In genomic region chr13:104805681-104806080, GRCm38 (mm10) we compare ENCODE assay signal across 8 mouse cellular contexts. TPM values are rescaled to one million over a fixed set of nuclear protein-coding genes. Genes with fewer than 3 reads are reported as not detected.
DNase-seq lines count a peak whose midpoint lies in the region; ATAC-seq lines count a peak whose summit lies in the region.

No protein-coding gene starts in this region.

- no peak overlapping the region for H3K4me3 ChIP-seq in kidney, embryonic 16.5 days (ENCODE audit: low read length)

- ATAC-seq in kidney, embryonic 16.5 days (ENCODE audit: low FRiP score, low TSS enrichment) = no peak
- peak; percentile 58 to 59; a peak in 3 of 4 replicates for ATAC-seq in hematopoietic stem cell, adult 5-6 weeks (replicated peaks in 1 of 2; ENCODE audit: insufficient read depth in 1 of 2, low FRiP score in 2 of 2, low TSS enrichment in 1 of 2, low read depth in 1 of 2, poor library complexity in 2 of 2, severe bottlenecking in 2 of 2)

- peak; percentile 53 for DNase-seq in kidney, adult 9 months
- DNase-seq in A20 (ENCODE audit: low read depth, low spot score) = peak; percentile 59
- peak; percentile 75 for DNase-seq in ES-CJ7 (ENCODE audit: low read depth, low spot score)
- no peak for DNase-seq in urinary bladder, postnatal 10 days (ENCODE audit: low spot score)
- no peak for DNase-seq in testis, postnatal 14 days (ENCODE audit: low spot score)
- DNase-seq in left cerebral cortex, adult 11 months (ENCODE audit: low spot score) = no peak

- no peaks in the 10 kb centered on the region for H3K27me3 ChIP-seq in kidney, embryonic 16.5 days (ENCODE audit: insufficient read depth, low read length)

- no peaks in the 10 kb centered on the region for H3K4me1 ChIP-seq in kidney, embryonic 16.5 days (ENCODE audit: insufficient read depth, low read length)

- H3K4me2 ChIP-seq in kidney, embryonic 16.5 days (replicated peaks; ENCODE audit: low read depth, low read length) = no peak overlapping the region

- H3K9ac ChIP-seq in kidney, embryonic 16.5 days (replicated peaks; ENCODE audit: low read length) = no peak overlapping the region

- peaks cover 14% of the 10 kb centered on the region; the same call in 1 of the 2 replicates for H3K36me3 ChIP-seq in kidney, embryonic 16.5 days (ENCODE audit: insufficient read depth, low read length)

- H3K9me3 ChIP-seq in kidney, embryonic 16.5 days (ENCODE audit: low read length) = no peaks in the 10 kb centered on the region

- 54% methylated on average over 3 of the region's 3 CpGs for WGBS in kidney, embryonic 16.5 days

- H3K27ac ChIP-seq in kidney, embryonic 16.5 days (ENCODE audit: low read length) = no peak overlapping the region

RNA-seq across cellular contexts. Expression of gene Cwc27, which starts 11.3 kb away (rescaled TPM):
- polyA plus RNA-seq in kidney, embryonic 16.5 days (2015; fragmentation: Nextera tagmentation; extraction: Ambion mirVana) = 30.8 and 32.4 TPM in 2 replicates
- total RNA-seq in hematopoietic stem cell, adult 5-6 weeks (2017) = 52.8 and 63.6 TPM in 2 replicates

RNA-seq across cellular contexts. Expression of gene Srek1ip1, which starts 13.4 kb away (rescaled TPM):
- polyA plus RNA-seq in kidney, embryonic 16.5 days (2015; fragmentation: Nextera tagmentation; extraction: Ambion mirVana) = 23.7 and 26.5 TPM in 2 replicates
- total RNA-seq in hematopoietic stem cell, adult 5-6 weeks (2017) = 47.6 TPM in 2 replicates

RNA-seq across cellular contexts. Expression of gene Shisal2b, which starts 58.0 kb away (rescaled TPM):
- polyA plus RNA-seq in kidney, embryonic 16.5 days (2015; fragmentation: Nextera tagmentation; extraction: Ambion mirVana) = 1.1 and 1.5 TPM in 2 replicates
- total RNA-seq in hematopoietic stem cell, adult 5-6 weeks (2017) = not detected in 2 replicates

Comparison
In these comparisons a context has a peak if more than half of its experiments do, and no peak if none do; other contexts are left out.
1. DNase-seq: peak in kidney, adult 9 months (single experiment), A20 (single experiment) and ES-CJ7 (single experiment); none in urinary bladder, postnatal 10 days (single experiment), testis, postnatal 14 days (single experiment) and left cerebral cortex, adult 11 months (single experiment).